Mouse (Mus musculus): ENCODE data around the gene Pmel.

Gene Pmel

GRCm38 (mm10) chr10:128703895-128704294, at the start of gene Pmel:
Gene Pmel (plus strand): TSS chr10:128704195.
- no peak for DNase-seq (ENCODE audit: low spot score)

- DNase-seq (ENCODE audit: low spot score) = no peak
These were observed 48.7 kb upstream of the Pmel start for GRCm38 (mm10) chr10:128655254-128655653.

- no peak for DNase-seq (ENCODE audit: low spot score)
These were observed 47.3 kb upstream of the Pmel start for GRCm38 (mm10) chr10:128656731-128657130.

GRCm38 (mm10) chr10:128657844-128658243, 46.2 kb upstream of the Pmel start:
- no peak for DNase-seq (ENCODE audit: low spot score)

GRCm38 (mm10) chr10:128659490-128659889, 44.5 kb upstream of the Pmel start:
- DNase-seq (ENCODE audit: low spot score) = no peak

GRCm38 (mm10) chr10:128662465-128662864, 41.5 kb upstream of the Pmel start:
- DNase-seq (ENCODE audit: low spot score) = peak; percentile 32

GRCm38 (mm10) chr10:128663441-128664220, 40.4 kb upstream of the Pmel start:
- DNase-seq (ENCODE audit: low spot score) = no peak

GRCm38 (mm10) chr10:128664808-128665207, 39.2 kb upstream of the Pmel start:
- DNase-seq (ENCODE audit: low spot score) = no peak

- no peak for DNase-seq (ENCODE audit: low spot score)
These were observed 38.7 kb upstream of the Pmel start for GRCm38 (mm10) chr10:128665307-128665706.

- no peak for DNase-seq (ENCODE audit: low spot score)
These were observed 38.2 kb upstream of the Pmel start for GRCm38 (mm10) chr10:128665806-128666205.

- DNase-seq (ENCODE audit: low spot score) = no peak
These were observed 35.0 kb upstream of the Pmel start for GRCm38 (mm10) chr10:128668790-128669672.

- no peak for DNase-seq (ENCODE audit: low spot score)
These were observed 32.8 kb upstream of the Pmel start for GRCm38 (mm10) chr10:128671148-128671547.

GRCm38 (mm10) chr10:128673763-128674468, 30.1 kb upstream of the Pmel start, which contains the start of gene Suox:
Gene Suox (minus strand): TSS chr10:128674073.
- DNase-seq (ENCODE audit: low spot score) = peak; percentile 93

GRCm38 (mm10) chr10:128674469-128675008, 29.5 kb upstream of the Pmel start:
- peak; percentile 82 for DNase-seq (ENCODE audit: low spot score)

GRCm38 (mm10) chr10:128695411-128695991, 8.5 kb upstream of the Pmel start:
- DNase-seq (ENCODE audit: low spot score) = no peak

- DNase-seq (ENCODE audit: low spot score) = peak; percentile 100
These were observed 7.8 kb upstream of the Pmel start, which contains the start of gene Rab5b for GRCm38 (mm10) chr10:128695992-128696807. Gene Rab5b (minus strand): TSS chr10:128696264.

GRCm38 (mm10) chr10:128697072-128697725, 6.8 kb upstream of the Pmel start:
- DNase-seq (ENCODE audit: low spot score) = peak; percentile 23

GRCm38 (mm10) chr10:128699006-128699405, 5.0 kb upstream of the Pmel start:
- no peak for DNase-seq (ENCODE audit: low spot score)

- no peak for DNase-seq (ENCODE audit: low spot score)
These were observed 4.4 kb upstream of the Pmel start for GRCm38 (mm10) chr10:128699611-128700010.

- no peak for DNase-seq (ENCODE audit: low spot score)
These were observed 3.3 kb upstream of the Pmel start for GRCm38 (mm10) chr10:128700712-128701111.

Measured in MN1 (cell line).